Mouse (Mus musculus) limb, embryonic 10.5 days (tissue): ENCODE results near the gene 4930550C14Rik. TPM values are rescaled to one million over a fixed set of nuclear protein-coding genes. Genes with fewer than 3 reads are reported as not detected.
A peak's percentile ranks its signal among the peaks of the same experiment; 100 is the strongest.

Experiments used
- DNase-seq: peaks from one replicate; pipeline ENCODE4 v3.0.0-alpha.2; 2017; ENCODE audit warnings: low spot score
- H3K27ac ChIP-seq: fragments of 300-500 bp; sonication (generic); 2 replicates; pipeline ENCODE4 v1.5.1; 2016; ENCODE audit warnings: mild to moderate bottlenecking
- H3K27me3 ChIP-seq: fragments of 300-500 bp; sonication (generic); 2 replicates; pipeline ENCODE4 v1.6.1; 2016; ENCODE audit warnings: low read depth, mild to moderate bottlenecking; ENCODE audit not compliant: poor library complexity, severe bottlenecking
- H3K36me3 ChIP-seq: fragments of 300-500 bp; sonication (generic); 2 replicates; pipeline ENCODE4 v1.6.1; 2016; ENCODE audit warnings: mild to moderate bottlenecking, moderate library complexity
- H3K4me1 ChIP-seq: fragments of 300-500 bp; sonication (generic); 2 replicates; pipeline ENCODE4 v1.6.1; 2016
- H3K4me3 ChIP-seq: fragments of 300-500 bp; sonication (generic); 2 replicates; pipeline ENCODE4 v1.5.1; 2016; ENCODE audit warnings: mild to moderate bottlenecking, moderate library complexity
- H3K9me3 ChIP-seq: fragments of 300-500 bp; sonication (generic); replicated peaks from 2 replicates; pipeline ENCODE4 v1.6.1; 2016; ENCODE audit warnings: mild to moderate bottlenecking
- WGBS: fragments of 180-500 bp; shearing (Covaris S2); methylation state at CpG from one replicate; pipeline ENCODE4 v1.1.7; 2016; 5-methylcytosine and 5-hydroxymethylcytosine counted together
- polyA plus RNA-seq: library from polyadenylated mRNA; unstranded; fragments of >200 nt; fragmentation: Nextera tagmentation; extraction: Ambion mirVana; gene quantifications from 2 replicates; pipeline ENCODE4 v1.2.1, GENCODE M21; 2016

Gene 4930550C14Rik
- polyA plus RNA-seq, 1 experiment from 2014 or later = 0.63 TPM

DNA sequence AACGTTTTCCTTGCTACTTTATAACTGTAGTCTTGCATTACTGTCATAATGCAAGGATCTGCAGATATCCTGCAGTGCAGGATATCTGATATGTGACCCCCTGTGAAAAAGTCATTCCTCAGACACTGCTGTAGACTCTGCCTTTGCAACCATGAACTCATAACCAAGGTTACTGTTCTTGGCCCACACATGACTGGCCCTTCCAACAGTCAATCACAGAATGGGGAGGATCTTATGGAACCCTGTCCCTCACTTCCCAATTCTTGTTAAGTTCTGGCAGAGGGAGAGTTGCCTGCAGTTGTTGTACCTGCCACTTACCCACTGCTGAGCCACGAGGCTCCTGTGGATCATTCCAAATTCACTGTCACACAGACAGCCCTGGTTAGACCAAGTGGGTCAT, 14.7 kb upstream of the 4930550C14Rik start:
- Histone ChIP-seq H3K4me1 (peaks cover 15% of the 10 kb centered on the region), H3K27ac (no peak overlapping the region), H3K36me3 (no peaks in the 10 kb centered on the region), H3K9me3 (no peaks in the 10 kb centered on the region), H3K4me3 (no peak overlapping the region), H3K27me3 (no peaks in the 10 kb centered on the region)
- 73% methylated on average over 2 of the region's 2 CpGs for WGBS
- no peak for DNase-seq

- Histone ChIP-seq H3K4me1 (peaks cover 11% of the 10 kb centered on the region), H3K4me3 (no peak overlapping the region), H3K27ac (no peak overlapping the region), H3K27me3 (no peaks in the 10 kb centered on the region), H3K9me3 (no peaks in the 10 kb centered on the region), H3K36me3 (no peaks in the 10 kb centered on the region)
- 92% methylated on average over 3 of the region's 3 CpGs for WGBS
- no peak for DNase-seq
These were observed 13.0 kb upstream of the 4930550C14Rik start for GRCm38 (mm10) chr9:53389109-53389508.

- Histone ChIP-seq H3K4me1 (peaks cover 3% of the 10 kb centered on the region), H3K9me3 (no peaks in the 10 kb centered on the region), H3K36me3 (no peaks in the 10 kb centered on the region), H3K27me3 (no peaks in the 10 kb centered on the region), H3K27ac (no peak overlapping the region), H3K4me3 (no peak overlapping the region)
- 84% methylated on average over 7 of the region's 7 CpGs for WGBS
- DNase-seq = no peak
These were observed 12.0 kb upstream of the 4930550C14Rik start for GRCm38 (mm10) chr9:53390136-53390535.

GRCm38 (mm10) chr9:53397685-53398387, 4.3 kb upstream of the 4930550C14Rik start:
- Histone ChIP-seq H3K27ac (no peak overlapping the region), H3K9me3 (no peaks in the 10 kb centered on the region), H3K27me3 (no peaks in the 10 kb centered on the region), H3K36me3 (no peaks in the 10 kb centered on the region), H3K4me3 (no peak overlapping the region), H3K4me1 (peaks cover 11% of the 10 kb centered on the region)
- 82% methylated on average over 13 of the region's 13 CpGs for WGBS
- DNase-seq = no peak

GRCm38 (mm10) chr9:53398388-53398700, 3.8 kb upstream of the 4930550C14Rik start:
- no peak overlapping the region for H3K4me3 ChIP-seq
- H3K9me3 ChIP-seq = no peaks in the 10 kb centered on the region
- peaks cover 14% of the 10 kb centered on the region for H3K4me1 ChIP-seq
- no peaks in the 10 kb centered on the region for H3K36me3 ChIP-seq
- H3K27ac ChIP-seq = no peak overlapping the region
- H3K27me3 ChIP-seq = no peaks in the 10 kb centered on the region
- WGBS = 10% methylated on average over 5 of the region's 5 CpGs
- peak; percentile 68 for DNase-seq

DNA sequence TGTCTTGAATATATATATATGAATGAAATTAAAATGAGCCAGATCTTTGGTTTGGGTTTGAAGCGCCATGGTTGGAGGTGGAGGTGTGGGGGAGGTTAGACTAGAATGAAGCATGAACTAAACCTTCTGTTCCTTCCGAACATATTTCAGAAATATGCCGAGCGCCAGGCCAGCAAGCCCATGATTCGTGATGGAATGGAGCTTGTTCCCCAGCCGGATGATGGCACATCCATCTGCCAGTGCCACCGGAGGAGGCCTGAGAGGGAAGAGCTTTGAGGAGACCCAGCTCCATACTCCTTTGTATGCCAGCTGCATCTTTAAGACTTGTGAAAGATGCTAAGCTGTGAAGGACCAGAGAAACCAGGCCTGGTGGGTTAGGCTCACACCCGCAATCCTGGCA, 2.6 kb upstream of the 4930550C14Rik start:
- no peak for DNase-seq
- H3K27me3 ChIP-seq = no peaks in the 10 kb centered on the region
- no peaks in the 10 kb centered on the region for H3K36me3 ChIP-seq
- 95% methylated on average over 8 of the region's 8 CpGs for WGBS
- H3K9me3 ChIP-seq = no peaks in the 10 kb centered on the region
- H3K4me3 ChIP-seq = no peak overlapping the region
- peaks cover 14% of the 10 kb centered on the region for H3K4me1 ChIP-seq
- H3K27ac ChIP-seq = no peak overlapping the region

DNA sequence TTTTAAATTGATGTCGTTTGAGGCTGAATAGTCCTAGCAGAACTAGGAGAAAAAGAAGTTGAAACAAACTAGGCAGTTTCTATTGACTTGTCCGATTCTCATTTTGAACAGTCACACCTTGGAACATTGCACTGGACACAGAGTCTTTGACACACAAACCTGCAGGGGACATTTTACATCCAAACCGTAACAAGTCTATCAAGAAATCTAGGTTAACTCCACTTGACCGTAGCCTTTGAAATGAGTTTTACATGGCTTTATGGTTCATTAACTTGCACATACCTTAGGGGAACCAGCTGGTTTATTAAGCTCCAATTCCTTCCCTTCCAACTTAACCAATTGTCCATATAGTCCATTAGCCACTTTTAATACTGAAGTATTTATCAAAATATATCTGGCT, 1.4 kb upstream of the 4930550C14Rik start:
- no peak for DNase-seq
- Histone ChIP-seq H3K4me1 (peaks cover 20% of the 10 kb centered on the region), H3K27ac (no peak overlapping the region), H3K36me3 (no peaks in the 10 kb centered on the region), H3K27me3 (no peaks in the 10 kb centered on the region), H3K9me3 (no peaks in the 10 kb centered on the region), H3K4me3 (no peak overlapping the region)
- WGBS = 94% methylated on average over 4 of the region's 4 CpGs

- H3K27ac ChIP-seq = no peak overlapping the region
- no peak overlapping the region for H3K4me3 ChIP-seq
- no peaks in the 10 kb centered on the region for H3K36me3 ChIP-seq
- no peaks in the 10 kb centered on the region for H3K27me3 ChIP-seq
- peaks cover 24% of the 10 kb centered on the region for H3K4me1 ChIP-seq
- 91% methylated on average over 8 of the region's 8 CpGs for WGBS
- no peaks in the 10 kb centered on the region for H3K9me3 ChIP-seq
- no peak for DNase-seq
These were observed 979 bp upstream of the 4930550C14Rik start for GRCm38 (mm10) chr9:53401146-53401545.

- 0 out of 2 replicates have a peak overlapping the region, but pooled peaks have one; percentile 56 for H3K27ac ChIP-seq
- no peaks in the 10 kb centered on the region for H3K27me3 ChIP-seq
- H3K4me1 ChIP-seq = peaks cover 25% of the 10 kb centered on the region
- no peaks in the 10 kb centered on the region for H3K9me3 ChIP-seq
- H3K36me3 ChIP-seq = no peaks in the 10 kb centered on the region
- H3K4me3 ChIP-seq = no peak overlapping the region
- no peak for DNase-seq
- WGBS = 65% methylated on average over 8 of the region's 8 CpGs
These were observed 866 bp downstream of the 4930550C14Rik start for GRCm38 (mm10) chr9:53402991-53403390.

- Histone ChIP-seq H3K36me3 (no peaks in the 10 kb centered on the region), H3K4me1 (peaks cover 25% of the 10 kb centered on the region), H3K27ac (peak overlapping the region; percentile 87; the same call in 1 of the 2 replicates), H3K9me3 (no peaks in the 10 kb centered on the region), H3K27me3 (no peaks in the 10 kb centered on the region), H3K4me3 (no peak overlapping the region)
- 85% methylated on average over 6 of the region's 6 CpGs for WGBS
- DNase-seq = no peak
These were observed 2.1 kb downstream of the 4930550C14Rik start for GRCm38 (mm10) chr9:53404050-53404752.

DNA sequence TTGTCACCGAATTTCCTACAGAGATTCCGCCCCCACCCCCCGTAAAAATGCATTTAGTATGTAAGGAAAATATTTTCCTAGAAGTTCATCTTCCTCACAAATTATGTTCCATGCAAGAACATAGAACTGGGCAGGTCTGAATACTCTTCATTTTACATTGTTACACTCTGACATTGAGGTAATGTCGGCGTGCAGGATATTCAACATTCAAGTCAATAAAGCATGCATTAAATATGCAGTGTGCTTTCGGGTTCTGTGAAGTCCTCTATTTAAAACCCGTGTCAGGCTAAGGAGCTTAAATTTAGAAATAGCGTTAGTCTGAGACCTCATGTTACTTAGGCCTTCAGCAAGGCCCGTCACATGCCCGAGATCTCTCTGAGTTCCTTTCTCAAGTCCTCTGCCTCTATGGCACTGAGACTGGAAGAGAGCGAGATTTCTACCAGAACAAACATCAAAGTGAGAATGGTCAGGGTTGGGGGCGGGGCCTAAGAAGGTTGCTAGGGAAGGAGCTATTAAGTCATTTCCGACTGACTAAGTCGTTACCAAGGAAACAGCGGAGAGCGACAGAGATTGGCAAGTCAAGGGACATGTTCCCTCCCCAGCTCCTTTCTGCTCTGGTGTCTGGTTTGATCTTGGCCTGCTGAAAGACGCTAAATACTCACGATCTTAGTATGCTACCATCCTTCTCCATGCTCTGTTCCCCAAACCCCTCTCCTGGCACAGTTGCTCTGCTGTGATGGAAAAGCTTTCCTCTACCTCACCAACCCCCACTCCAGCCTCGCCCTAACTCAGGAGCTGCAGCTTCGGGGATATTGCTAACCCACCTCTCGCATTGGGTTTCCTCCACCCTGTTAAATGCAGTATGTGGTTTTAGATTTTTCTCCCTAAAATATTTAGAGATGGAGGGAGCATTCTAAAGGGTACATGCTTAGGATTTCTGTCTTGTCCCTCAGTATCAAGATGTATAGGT, 2.9 kb downstream of the 4930550C14Rik start:
- WGBS = 27% methylated on average over 21 of the region's 21 CpGs
- H3K36me3 ChIP-seq = no peaks in the 10 kb centered on the region
- H3K4me1 ChIP-seq = peaks cover 25% of the 10 kb centered on the region
- peak; percentile 85 for DNase-seq
- H3K4me3 ChIP-seq = peak overlapping the region; percentile 53
- no peaks in the 10 kb centered on the region for H3K27me3 ChIP-seq
- no peaks in the 10 kb centered on the region for H3K9me3 ChIP-seq
- H3K27ac ChIP-seq = peak overlapping the region; percentile 87

- 82% methylated on average over 4 of the region's 4 CpGs for WGBS
- no peak overlapping the region for H3K4me3 ChIP-seq
- H3K4me1 ChIP-seq = peaks cover 10% of the 10 kb centered on the region
- no peaks in the 10 kb centered on the region for H3K9me3 ChIP-seq
- H3K36me3 ChIP-seq = no peaks in the 10 kb centered on the region
- H3K27ac ChIP-seq = no peak overlapping the region
- DNase-seq = no peak
- H3K27me3 ChIP-seq = no peaks in the 10 kb centered on the region
These were observed 6.4 kb downstream of the 4930550C14Rik start for GRCm38 (mm10) chr9:53408548-53408947.

DNA sequence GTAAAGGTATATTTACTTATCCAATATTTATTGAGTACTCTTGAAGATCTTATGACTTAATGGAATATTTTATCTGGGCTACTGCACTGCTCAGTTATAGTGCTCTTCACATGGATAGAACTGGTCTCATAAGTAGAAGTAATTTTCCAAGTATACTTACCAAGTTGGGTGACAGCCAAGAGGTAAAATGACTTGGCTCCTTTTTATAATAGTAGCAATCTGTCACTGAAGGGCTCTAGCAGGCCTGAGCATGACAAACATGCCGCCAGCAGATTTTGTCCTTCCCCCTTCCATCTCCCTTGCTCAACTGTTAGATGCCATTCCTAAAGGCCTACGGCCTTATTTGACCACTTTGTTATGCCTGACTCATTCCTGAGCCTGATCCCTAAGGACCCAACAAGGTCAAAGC, 6.8 kb downstream of the 4930550C14Rik start:
- H3K4me3 ChIP-seq = no peak overlapping the region
- no peaks in the 10 kb centered on the region for H3K9me3 ChIP-seq
- H3K27me3 ChIP-seq = no peaks in the 10 kb centered on the region
- no peak overlapping the region for H3K27ac ChIP-seq
- H3K4me1 ChIP-seq = peaks cover 10% of the 10 kb centered on the region
- no peaks in the 10 kb centered on the region for H3K36me3 ChIP-seq
- DNase-seq = no peak
- WGBS = 84% methylated on average over 2 of the region's 2 CpGs
